8 mouse cellular contexts compared by ENCODE assay signal in genomic region chr5:92811761-92812160, GRCm38 (mm10).
A peak's percentile ranks its signal among the peaks of the same experiment; 100 is the strongest.
DNase-seq lines count a peak whose midpoint lies in the region; ATAC-seq and TF ChIP-seq lines count a peak whose summit lies in the region.

No protein-coding gene starts in this region.

- H3K27me3 ChIP-seq in heart, embryonic 16.5 days (ENCODE audit: control insufficient read depth, insufficient read depth, low read length), result no peaks in the 10 kb centered on the region
- H3K27me3 ChIP-seq in limb, embryonic 10.5 days (ENCODE audit: low read depth, poor library complexity, severe bottlenecking), result peaks cover 8% of the 10 kb centered on the region; the same call in 1 of the 2 replicates

- no peak overlapping the region; the same call in 1 of the 2 replicates for H3K9ac ChIP-seq in ES-E14 (ENCODE audit: insufficient read depth, low read depth, low read length, poor library complexity, severe bottlenecking)
- peak overlapping the region; percentile 36 for H3K9ac ChIP-seq in heart, embryonic 16.5 days (ENCODE audit: low read length)

- no peak overlapping the region for H3K4me3 ChIP-seq in ES-E14 (ENCODE audit: insufficient read depth in 1 of 2, low read depth in 1 of 2, low read length in 2 of 2, poor library complexity in 1 of 2, severe bottlenecking in 1 of 2)
- H3K4me3 ChIP-seq in heart, embryonic 16.5 days (ENCODE audit: low read length), result peak overlapping the region; percentile 6; the same call in 1 of the 2 replicates
- H3K4me3 ChIP-seq in limb, embryonic 10.5 days, result no peak overlapping the region
- no peak overlapping the region for H3K4me3 ChIP-seq in layer of hippocampus, adult 2 months

- no peaks in the 10 kb centered on the region for H3K9me3 ChIP-seq in ES-E14 (ENCODE audit: control insufficient read depth, insufficient read depth, low read depth, low read length)
- no peaks in the 10 kb centered on the region for H3K9me3 ChIP-seq in heart, embryonic 16.5 days (replicated peaks; ENCODE audit: control insufficient read depth, low read length)
- H3K9me3 ChIP-seq in limb, embryonic 10.5 days (replicated peaks), result no peaks in the 10 kb centered on the region

- DNase-seq in ES-E14 (ENCODE audit: low read depth, low spot score), result no peak
- DNase-seq in embryo, embryonic 11 days, result peak; percentile 45
- DNase-seq in limb, embryonic 10.5 days (ENCODE audit: low spot score), result peak; percentile 53
- no peak for DNase-seq in layer of hippocampus, adult 2 months (ENCODE audit: low spot score in 2 of 2)
- no peak for DNase-seq in gastrocnemius, adult 8-10 months (ENCODE audit: low spot score in 2 of 2)
- no peak for DNase-seq in adipocyte (ENCODE audit: low spot score)
- no peak for DNase-seq in left cerebral cortex, adult 11 months (ENCODE audit: low spot score)

- H3K4me1 ChIP-seq in ES-E14 (ENCODE audit: control insufficient read depth in 2 of 2, insufficient read depth in 2 of 2, low read length in 2 of 2, poor library complexity in 1 of 2), result peaks cover 24 to 31% of the 10 kb centered on the region in 2 experiments
- peaks cover 30% of the 10 kb centered on the region for H3K4me1 ChIP-seq in heart, embryonic 16.5 days (ENCODE audit: control insufficient read depth, insufficient read depth, low read length)
- peaks cover 55% of the 10 kb centered on the region for H3K4me1 ChIP-seq in limb, embryonic 10.5 days

- WGBS in heart, embryonic 16.5 days, result 38% methylated on average over 7 of the region's 7 CpGs
- WGBS in limb, embryonic 10.5 days, result 35% methylated on average over 7 of the region's 7 CpGs

- in situ Hi-C loops in ES-E14 (cut with MboI; ENCODE audit: low sequenced_read_pairs in 2 of 2, unreplicated experiment in 2 of 2), result no loop called here

- no peaks in the 10 kb centered on the region for H3K36me3 ChIP-seq in ES-E14 (ENCODE audit: control insufficient read depth, insufficient read depth, low read length, poor library complexity, severe bottlenecking)
- H3K36me3 ChIP-seq in heart, embryonic 16.5 days (ENCODE audit: control insufficient read depth, insufficient read depth), result no peaks in the 10 kb centered on the region
- no peaks in the 10 kb centered on the region for H3K36me3 ChIP-seq in limb, embryonic 10.5 days

- TF ChIP-seq CTCF in layer of hippocampus, adult 2 months (conservative IDR thresholded peaks at IDR 0.05), result no peak

- no peak for ATAC-seq in heart, embryonic 16.5 days (replicated peaks; ENCODE audit: extremely low read depth, insufficient read depth, low FRiP score)

- peak overlapping the region; percentile 47 for H3K4me2 ChIP-seq in heart, embryonic 16.5 days (ENCODE audit: low read depth, low read length)

- peak overlapping the region; percentile 59 for H3K27ac ChIP-seq in ES-E14 (ENCODE audit: insufficient read depth, low read depth, low read length, poor library complexity, severe bottlenecking)
- peak overlapping the region; percentile 89 for H3K27ac ChIP-seq in heart, embryonic 16.5 days (ENCODE audit: low read length)
- peak overlapping the region; percentile 77 for H3K27ac ChIP-seq in limb, embryonic 10.5 days
- no peak overlapping the region for H3K27ac ChIP-seq in layer of hippocampus, adult 2 months

TF ChIP-seq in ES-E14, 5 proteins besides CTCF, POLR2A, EP300 and RAD21:
- TF ChIP-seq ZNF384 (IDR thresholded peaks at IDR 0.05; ENCODE audit: low read depth, low read length) (no peak), CHD2 (IDR thresholded peaks at IDR 0.05; ENCODE audit: low read depth, low read length) (no peak), ZC3H11A (IDR thresholded peaks at IDR 0.05; ENCODE audit: borderline replicate concordance, low read depth, low read length) (no peak), HCFC1 (IDR thresholded peaks at IDR 0.05; ENCODE audit: borderline replicate concordance, insufficient read depth, low read length) (no peak), MAFK (IDR thresholded peaks at IDR 0.05; ENCODE audit: insufficient read depth, low read depth, low read length) (no peak)
TF ChIP-seq in ES-E14: peak in this region for 0.

Comparison
In these comparisons a context has a peak if more than half of its experiments do, and no peak if none do; other contexts are left out.
1. DNase-seq: peak in embryo, embryonic 11 days (single experiment) and limb, embryonic 10.5 days (single experiment); none in ES-E14 (single experiment), layer of hippocampus, adult 2 months (0 of 2), gastrocnemius, adult 8-10 months (0 of 2), adipocyte (single experiment) and left cerebral cortex, adult 11 months (single experiment).